Mouse (Mus musculus) heart, adult 2 months (tissue): ENCODE data around the gene Bfsp2. TPM values are rescaled to one million over a fixed set of nuclear protein-coding genes. Genes with fewer than 3 reads are reported as not detected.

Source experiments
- DNase-seq, 2 experiments: peaks; one replicate each; pipeline ENCODE4 v3.0.0; 2021
- H3K27ac ChIP-seq: fragments of 200-600 bp; 2 replicates; pipeline ENCODE4 v1.8.1; 2022
- H3K27me3 ChIP-seq: fragments of 200-500 bp; 2 replicates; pipeline ENCODE4 v1.6.1; 2012; ENCODE audit warnings: mild to moderate bottlenecking, low read length, inconsistent platforms, mixed read lengths; ENCODE audit not compliant: control insufficient read depth, insufficient read depth
- H3K36me3 ChIP-seq: fragments of 200-500 bp; 2 replicates; pipeline ENCODE4 v1.6.1; 2012; ENCODE audit warnings: low read length, inconsistent platforms; ENCODE audit not compliant: control insufficient read depth, insufficient read depth
- H3K4me1 ChIP-seq: fragments of 200-500 bp; 2 replicates; pipeline ENCODE4 v1.6.1; 2011; ENCODE audit warnings: low read length; ENCODE audit not compliant: control insufficient read depth, insufficient read depth
- H3K4me3 ChIP-seq: fragments of 200-600 bp; 2 replicates; pipeline ENCODE4 v1.8.1; 2022
- H3K79me2 ChIP-seq: fragments of 200-500 bp; replicated peaks from 2 replicates; pipeline ENCODE4 v1.6.1; 2012; ENCODE audit warnings: mild to moderate bottlenecking, inconsistent platforms, low read length, moderate library complexity, mixed read lengths; ENCODE audit not compliant: control insufficient read depth, insufficient read depth
- H3K9ac ChIP-seq: fragments of 200-500 bp; 2 replicates; pipeline ENCODE4 v1.6.1; 2012; ENCODE audit warnings: low read depth, mild to moderate bottlenecking, control low read depth, inconsistent platforms, low read length, mixed read lengths
- CTCF ChIP-seq: fragments of 200-600 bp; IDR thresholded peaks from 2 replicates; pipeline ENCODE4 v1.8.1; 2022; ENCODE audit warnings: antibody characterized with exemption, mild to moderate bottlenecking, moderate library complexity
- EP300 ChIP-seq: fragments of 200-500 bp; IDR thresholded peaks from 2 replicates; pipeline ENCODE4 v1.6.1; 2011; ENCODE audit warnings: low read depth, low read length, control low read depth; ENCODE audit not compliant: insufficient read depth
- POLR2A ChIP-seq: fragments of 200-500 bp; IDR thresholded peaks from 2 replicates; pipeline ENCODE4 v1.6.1; 2011; ENCODE audit warnings: mild to moderate bottlenecking, low read depth, low read length, control low read depth; ENCODE audit not compliant: insufficient read depth
- WGBS: fragments of 180-500 bp; shearing (Covaris S2); methylation state at CpG from one replicate; pipeline ENCODE4 v1.1.7; 2018; 5-methylcytosine and 5-hydroxymethylcytosine counted together
- intact Hi-C: fragments of 180-260 bp; cut with DNase I; formaldehyde crosslinking; loops from one replicate; pipeline ENCODE4 v1.15.1; 2025
- polyA plus RNA-seq: library from polyadenylated mRNA; depleted of rRNA; stranded (reverse); fragments of >200 nt; gene quantifications from 2 replicates; pipeline ENCODE4 v1.2.3, GENCODE M21; 2012
- total RNA-seq, 2 experiments: library from RNA; stranded (reverse); gene quantifications; 2 replicates each; pipeline ENCODE4 v1.2.3; 2021

Gene Bfsp2
- total and polyA plus RNA-seq, 3 experiments, result 0.31 to 0.99 (median 0.52) TPM

- 25% methylated on average over 14 of the region's 14 CpGs for WGBS
- Histone ChIP-seq H3K27ac (no peak overlapping the region), H3K9ac (no peak overlapping the region), H3K79me2 (no peaks in the 10 kb centered on the region), H3K27me3 (no peaks in the 10 kb centered on the region), H3K4me1 (no peaks in the 10 kb centered on the region), H3K4me3 (no peak overlapping the region), H3K36me3 (no peaks in the 10 kb centered on the region)
- TF ChIP-seq CTCF (no peak), POLR2A (no peak), EP300 (no peak)
- DNase-seq, result no peak
- intact Hi-C loops, result no loop called here
Observed at GRCm38 (mm10) chr9:103501861-103502364, 21.7 kb upstream of the Bfsp2 start.

GRCm38 (mm10) chr9:103499366-103499765 is 19.1 kb upstream of the Bfsp2 start:
- no peaks in the 10 kb centered on the region for H3K36me3 ChIP-seq
- no peak overlapping the region for H3K9ac ChIP-seq
- no peak for DNase-seq
- H3K27me3 ChIP-seq, result no peaks in the 10 kb centered on the region
- H3K4me1 ChIP-seq, result peaks cover 2% of the 10 kb centered on the region
- H3K4me3 ChIP-seq, result no peak overlapping the region
- TF ChIP-seq CTCF, result no peak
- TF ChIP-seq POLR2A, result no peak
- TF ChIP-seq EP300, result no peak
- H3K79me2 ChIP-seq, result no peaks in the 10 kb centered on the region
- intact Hi-C loops, result no loop called here
- no peak overlapping the region for H3K27ac ChIP-seq
- 87% methylated on average over 18 of the region's 18 CpGs for WGBS

GRCm38 (mm10) chr9:103498699-103499098 is 18.5 kb upstream of the Bfsp2 start:
- Histone ChIP-seq H3K9ac (no peak overlapping the region), H3K36me3 (no peaks in the 10 kb centered on the region), H3K4me3 (no peak overlapping the region), H3K79me2 (no peaks in the 10 kb centered on the region), H3K27ac (no peak overlapping the region), H3K27me3 (no peaks in the 10 kb centered on the region), H3K4me1 (peaks cover 2% of the 10 kb centered on the region)
- no peak for TF ChIP-seq POLR2A
- no peak for TF ChIP-seq EP300
- TF ChIP-seq CTCF, result no peak
- intact Hi-C loops, result no loop called here
- DNase-seq, result no peak
- WGBS, result 65% methylated on average over 8 of the region's 8 CpGs

GRCm38 (mm10) chr9:103495391-103495790 is 15.2 kb upstream of the Bfsp2 start:
- no peak for DNase-seq
- Histone ChIP-seq H3K27ac (no peak overlapping the region), H3K36me3 (no peaks in the 10 kb centered on the region), H3K79me2 (no peaks in the 10 kb centered on the region), H3K4me1 (peaks cover 2% of the 10 kb centered on the region), H3K9ac (no peak overlapping the region), H3K4me3 (no peak overlapping the region), H3K27me3 (no peaks in the 10 kb centered on the region)
- WGBS, result 69% methylated on average over 11 of the region's 11 CpGs
- TF ChIP-seq POLR2A (no peak), EP300 (no peak), CTCF (no peak)
- intact Hi-C loops, result loop anchor here (2.0 kb wide), 1 partner anchor 129 kb away; no protein-coding TSS in a partner anchor

GRCm38 (mm10) chr9:103494346-103495020 is 14.3 kb upstream of the Bfsp2 start:
- H3K27me3 ChIP-seq, result no peaks in the 10 kb centered on the region
- H3K4me1 ChIP-seq, result peaks cover 2% of the 10 kb centered on the region
- no peak overlapping the region for H3K9ac ChIP-seq
- no peaks in the 10 kb centered on the region for H3K36me3 ChIP-seq
- intact Hi-C loops, result loop anchor here (1.0 to 2.0 kb wide), 2 partner anchors 130 to 266 kb away; no protein-coding TSS in a partner anchor
- DNase-seq, result peak; percentile 78 to 83
- peak overlapping the region; percentile 20; the same call in 1 of the 2 replicates for H3K27ac ChIP-seq
- H3K79me2 ChIP-seq, result no peaks in the 10 kb centered on the region
- no peak overlapping the region for H3K4me3 ChIP-seq
- TF ChIP-seq EP300 (peak; percentile 89; the same call in 1 of the 2 replicates), POLR2A (no peak), CTCF (peak; percentile 92)
- 26% methylated on average over 7 of the region's 7 CpGs for WGBS

GRCm38 (mm10) chr9:103491985-103492384 is 11.8 kb upstream of the Bfsp2 start:
- Histone ChIP-seq H3K4me3 (no peak overlapping the region), H3K27ac (no peak overlapping the region), H3K27me3 (no peaks in the 10 kb centered on the region), H3K36me3 (no peaks in the 10 kb centered on the region), H3K79me2 (no peaks in the 10 kb centered on the region), H3K4me1 (peaks cover 4% of the 10 kb centered on the region), H3K9ac (no peak overlapping the region)
- WGBS, result 62% methylated on average over 8 of the region's 8 CpGs
- no peak for TF ChIP-seq EP300
- no peak for TF ChIP-seq POLR2A
- no peak for TF ChIP-seq CTCF
- intact Hi-C loops, result no loop called here
- no peak for DNase-seq
